Mouse (Mus musculus) layer of hippocampus, adult 11-12 months (tissue): ENCODE results near the gene Akap13.

ENCODE experiments used
- DNase-seq: peaks from one replicate; pipeline ENCODE4 v3.0.0; 2022; ENCODE audit warnings: low spot score

Gene Akap13

GRCm38 (mm10) chr7:75460290-75460689 is 5.0 kb downstream of the Akap13 start:
- DNase-seq: no peak

- DNase-seq: no peak
Observed at GRCm38 (mm10) chr7:75463579-75464162, 8.3 kb downstream of the Akap13 start.

GRCm38 (mm10) chr7:75467791-75468190 is 12.5 kb downstream of the Akap13 start:
- no peak for DNase-seq

GRCm38 (mm10) chr7:75470318-75470925 is 15.1 kb downstream of the Akap13 start:
- no peak for DNase-seq

GRCm38 (mm10) chr7:75472316-75473195 is 17.2 kb downstream of the Akap13 start:
- no peak for DNase-seq

GRCm38 (mm10) chr7:75473294-75473693 is 18.0 kb downstream of the Akap13 start:
- DNase-seq: no peak

GRCm38 (mm10) chr7:75474064-75474463 is 18.7 kb downstream of the Akap13 start:
- no peak for DNase-seq

GRCm38 (mm10) chr7:75474564-75475150 is 19.3 kb downstream of the Akap13 start:
- no peak for DNase-seq

- no peak for DNase-seq
Observed at GRCm38 (mm10) chr7:75478060-75478459, 22.7 kb downstream of the Akap13 start.

- no peak for DNase-seq
Observed at GRCm38 (mm10) chr7:75480721-75481426, 25.5 kb downstream of the Akap13 start.

GRCm38 (mm10) chr7:75486031-75486430 is 30.7 kb downstream of the Akap13 start:
- DNase-seq: no peak

- peak; percentile 24 for DNase-seq
Observed at GRCm38 (mm10) chr7:75495941-75496441, 40.7 kb downstream of the Akap13 start.

GRCm38 (mm10) chr7:75498627-75499026 is 43.3 kb downstream of the Akap13 start:
- DNase-seq: no peak

- no peak for DNase-seq
Observed at GRCm38 (mm10) chr7:75499271-75499670, 43.9 kb downstream of the Akap13 start.

GRCm38 (mm10) chr7:75500164-75500563 is 44.8 kb downstream of the Akap13 start:
- no peak for DNase-seq

GRCm38 (mm10) chr7:75500793-75501192 is 45.5 kb downstream of the Akap13 start:
- DNase-seq: no peak

GRCm38 (mm10) chr7:75504524-75504923 is 49.2 kb downstream of the Akap13 start:
- DNase-seq: no peak

- no peak for DNase-seq
Observed at GRCm38 (mm10) chr7:75506628-75507027, 51.3 kb downstream of the Akap13 start.

GRCm38 (mm10) chr7:75509085-75509873 is 53.9 kb downstream of the Akap13 start:
- no peak for DNase-seq

GRCm38 (mm10) chr7:75515472-75515871 is 60.1 kb downstream of the Akap13 start:
- DNase-seq: no peak
